Comparison of ENCODE assay signal across 8 mouse cellular contexts in genomic region chr2:133020173-133020837, GRCm38 (mm10).
DNase-seq lines count a peak whose midpoint lies in the region; ATAC-seq and TF ChIP-seq lines count a peak whose summit lies in the region.

No protein-coding gene starts in this region.

- intact Hi-C loops in gastrocnemius, postnatal 36 days (cut with DNase I), result no loop called here

- no peaks in the 10 kb centered on the region for H3K9me3 ChIP-seq in intestine, postnatal 0 days (ENCODE audit: control insufficient read depth)
- no peaks in the 10 kb centered on the region for H3K9me3 ChIP-seq in intestine, embryonic 16.5 days (ENCODE audit: control insufficient read depth, low read length)
- H3K9me3 ChIP-seq in kidney, embryonic 15.5 days (replicated peaks), result no peaks in the 10 kb centered on the region
- no peaks in the 10 kb centered on the region for H3K9me3 ChIP-seq in limb, embryonic 14.5 days (ENCODE audit: control insufficient read depth, low read length)
- no peaks in the 10 kb centered on the region for H3K9me3 ChIP-seq in stomach, postnatal 0 days (ENCODE audit: control insufficient read depth, low read length)

- peak; percentile 90 for DNase-seq in embryo, embryonic 10.5 days (ENCODE audit: low spot score)
- DNase-seq in gastrocnemius, postnatal 36 days, result peak; percentile 45 to 63
- DNase-seq in limb, embryonic 14.5 days (ENCODE audit: low spot score), result peak; percentile 88
- DNase-seq in neural tube, embryonic 10.5 days (ENCODE audit: extremely low spot score, low spot score), result peak; percentile 82
- peak; percentile 78 for DNase-seq in stomach, postnatal 0 days (ENCODE audit: low spot score)

- WGBS in intestine, postnatal 0 days, result 24% methylated on average over 11 of the region's 11 CpGs
- 24% methylated on average over 11 of the region's 11 CpGs for WGBS in intestine, embryonic 16.5 days
- 20% methylated on average over 11 of the region's 11 CpGs for WGBS in kidney, embryonic 15.5 days
- 17% methylated on average over 11 of the region's 11 CpGs for WGBS in limb, embryonic 14.5 days
- 20% methylated on average over 11 of the region's 11 CpGs for WGBS in stomach, postnatal 0 days

- no peak overlapping the region for H3K4me3 ChIP-seq in intestine, postnatal 0 days (ENCODE audit: low read depth, low read length)
- no peak overlapping the region for H3K4me3 ChIP-seq in intestine, embryonic 16.5 days (ENCODE audit: low read length)
- H3K4me3 ChIP-seq in kidney, embryonic 15.5 days (replicated peaks), result no peak overlapping the region
- no peak overlapping the region for H3K4me3 ChIP-seq in limb, embryonic 14.5 days (replicated peaks; ENCODE audit: low read length)
- no peak overlapping the region for H3K4me3 ChIP-seq in stomach, postnatal 0 days (ENCODE audit: low read depth, low read length)

- H3K4me2 ChIP-seq in intestine, postnatal 0 days (replicated peaks; ENCODE audit: low read depth), result no peak overlapping the region
- no peak overlapping the region for H3K4me2 ChIP-seq in intestine, embryonic 16.5 days (ENCODE audit: low read depth, low read length)
- H3K4me2 ChIP-seq in kidney, embryonic 15.5 days, result peak overlapping the region; percentile 42
- no peak overlapping the region for H3K4me2 ChIP-seq in limb, embryonic 14.5 days (replicated peaks; ENCODE audit: low read depth, low read length, severe bottlenecking)
- no peak overlapping the region for H3K4me2 ChIP-seq in stomach, postnatal 0 days (replicated peaks; ENCODE audit: low read depth)

- peak; percentile 92 for TF ChIP-seq CTCF in intestine, postnatal 0 days (IDR thresholded peaks at IDR 0.05; ENCODE audit: low read depth)
- TF ChIP-seq CTCF in stomach, postnatal 0 days (IDR thresholded peaks at IDR 0.05; ENCODE audit: low read depth), result peak; percentile 94

- no peak for TF ChIP-seq EP300 in stomach, postnatal 0 days (optimal IDR thresholded peaks at IDR 0.05)

- no peaks in the 10 kb centered on the region for H3K36me3 ChIP-seq in intestine, postnatal 0 days (ENCODE audit: control insufficient read depth, insufficient read depth)
- no peaks in the 10 kb centered on the region for H3K36me3 ChIP-seq in intestine, embryonic 16.5 days (ENCODE audit: control insufficient read depth, insufficient read depth, low read length)
- no peaks in the 10 kb centered on the region for H3K36me3 ChIP-seq in kidney, embryonic 15.5 days
- H3K36me3 ChIP-seq in limb, embryonic 14.5 days (ENCODE audit: control insufficient read depth, insufficient read depth, low read length), result no peaks in the 10 kb centered on the region
- H3K36me3 ChIP-seq in stomach, postnatal 0 days (ENCODE audit: control insufficient read depth, insufficient read depth, low read length), result no peaks in the 10 kb centered on the region

- ATAC-seq in intestine, postnatal 0 days, result no peak
- no peak for ATAC-seq in intestine, embryonic 16.5 days
- peak; percentile 78; the same call in 1 of the 2 replicates for ATAC-seq in kidney, embryonic 15.5 days (replicated peaks; ENCODE audit: low FRiP score)
- ATAC-seq in limb, embryonic 14.5 days (ENCODE audit: low FRiP score, low read depth), result peak; percentile 62; the same call in 1 of the 2 replicates
- ATAC-seq in stomach, postnatal 0 days (ENCODE audit: low FRiP score, low TSS enrichment), result no peak

- no peak for TF ChIP-seq POLR2A in limb, embryonic 14.5 days (IDR thresholded peaks at IDR 0.05; ENCODE audit: borderline replicate concordance, extremely low read depth, insufficient read depth, insufficient read length)

- H3K27ac ChIP-seq in intestine, postnatal 0 days (ENCODE audit: low read depth, low read length), result no peak overlapping the region
- H3K27ac ChIP-seq in intestine, embryonic 16.5 days (ENCODE audit: low read length), result no peak overlapping the region
- H3K27ac ChIP-seq in kidney, embryonic 15.5 days, result no peak overlapping the region
- H3K27ac ChIP-seq in limb, embryonic 14.5 days (replicated peaks; ENCODE audit: low read depth, low read length), result no peak overlapping the region
- no peak overlapping the region for H3K27ac ChIP-seq in stomach, postnatal 0 days (replicated peaks)

- no peak overlapping the region for H3K9ac ChIP-seq in intestine, postnatal 0 days (ENCODE audit: low read depth, low read length)
- no peak overlapping the region for H3K9ac ChIP-seq in intestine, embryonic 16.5 days (ENCODE audit: low read depth, low read length)
- no peak overlapping the region for H3K9ac ChIP-seq in kidney, embryonic 15.5 days
- no peak overlapping the region for H3K9ac ChIP-seq in limb, embryonic 14.5 days (ENCODE audit: low read depth, low read length, severe bottlenecking)
- no peak overlapping the region for H3K9ac ChIP-seq in stomach, postnatal 0 days (ENCODE audit: low read length)

- H3K27me3 ChIP-seq in intestine, postnatal 0 days (replicated peaks; ENCODE audit: control insufficient read depth, insufficient read depth, low read length), result no peaks in the 10 kb centered on the region
- H3K27me3 ChIP-seq in intestine, embryonic 16.5 days (replicated peaks; ENCODE audit: control insufficient read depth, insufficient read depth, low read length), result no peaks in the 10 kb centered on the region
- H3K27me3 ChIP-seq in kidney, embryonic 15.5 days, result no peaks in the 10 kb centered on the region
- no peaks in the 10 kb centered on the region for H3K27me3 ChIP-seq in limb, embryonic 14.5 days (ENCODE audit: control insufficient read depth, insufficient read depth, low read length)
- H3K27me3 ChIP-seq in stomach, postnatal 0 days (ENCODE audit: control insufficient read depth, insufficient read depth, low read length), result no peaks in the 10 kb centered on the region

- H3K4me1 ChIP-seq in intestine, postnatal 0 days (replicated peaks; ENCODE audit: control insufficient read depth, insufficient read depth, low read length), result no peaks in the 10 kb centered on the region
- no peaks in the 10 kb centered on the region for H3K4me1 ChIP-seq in intestine, embryonic 16.5 days (ENCODE audit: control insufficient read depth, insufficient read depth, low read length)
- no peaks in the 10 kb centered on the region for H3K4me1 ChIP-seq in kidney, embryonic 15.5 days
- H3K4me1 ChIP-seq in limb, embryonic 14.5 days (ENCODE audit: control insufficient read depth, insufficient read depth, low read length), result no peaks in the 10 kb centered on the region
- H3K4me1 ChIP-seq in stomach, postnatal 0 days (replicated peaks; ENCODE audit: control insufficient read depth, insufficient read depth), result no peaks in the 10 kb centered on the region

Comparison
In these comparisons a context has a peak if more than half of its experiments do, and no peak if none do; other contexts are left out.
1. ATAC-seq: peak in kidney, embryonic 15.5 days (single experiment) and limb, embryonic 14.5 days (single experiment); none in intestine, postnatal 0 days (single experiment), intestine, embryonic 16.5 days (single experiment) and stomach, postnatal 0 days (single experiment).
2. Peak in every context shown above with its lines, with median percentiles within 50 percentile points of each other: DNase-seq.